Mouse (Mus musculus) embryonic fibroblast, embryonic 13.5 days (primary cell): ENCODE measurements around the gene Gm20388.

ENCODE experiments used
- CTCF ChIP-seq: IDR thresholded peaks from 2 replicates; pipeline ENCODE4 v1.5.1; 2011; ENCODE audit warnings: mild to moderate bottlenecking, control low read depth, low read length, moderate library complexity, borderline replicate concordance; ENCODE audit not compliant: insufficient read depth
- POLR2A ChIP-seq: IDR thresholded peaks from 2 replicates; pipeline ENCODE4 v1.6.1; 2011; ENCODE audit warnings: low read depth, mild to moderate bottlenecking, control low read depth, low read length, moderate library complexity

- TF ChIP-seq CTCF (no peak), POLR2A (no peak)
Measured at GRCm38 (mm10) chr8:121180474-121181284, 1270.0 kb downstream of the Gm20388 start.
